Mouse (Mus musculus) CH12.LX (cell line): ENCODE measurements around the gene Lypd6. TPM values are rescaled to one million over a fixed set of nuclear protein-coding genes. Genes with fewer than 3 reads are reported as not detected.

ENCODE experiments used
- DNase-seq: peaks from one replicate; pipeline ENCODE4 v3.0.0-alpha.2; 2013; ENCODE audit errors: extremely low read depth
- H3K27ac ChIP-seq: 2 replicates; pipeline ENCODE4 v1.5.1; 2012; ENCODE audit warnings: low read depth, mild to moderate bottlenecking, control low read depth, moderate library complexity; ENCODE audit not compliant: insufficient read depth
- H3K27me3 ChIP-seq: replicated peaks from 2 replicates; pipeline ENCODE3; 2012; ENCODE audit warnings: inconsistent platforms
- H3K36me3 ChIP-seq, 2 experiments: replicated peaks in 1 of 2; 2 replicates each; pipeline versions ENCODE3 to v1.6.1; 2012; ENCODE audit warnings: inconsistent platforms in 1 of 2, low read length in 1 of 2, mild to moderate bottlenecking in 1 of 2, mixed read lengths in 1 of 2, moderate library complexity in 1 of 2; ENCODE audit not compliant: control insufficient read depth in 1 of 2, insufficient read depth in 1 of 2
- H3K4me1 ChIP-seq, 2 experiments: 2 replicates each; pipeline ENCODE4 v1.6.1; 2012; ENCODE audit warnings: inconsistent platforms in 1 of 2, moderate library complexity in 1 of 2; ENCODE audit not compliant: insufficient read depth in 2 of 2, control insufficient read depth in 1 of 2
- H3K4me2 ChIP-seq: 2 replicates; pipeline ENCODE4 v1.6.1; 2012; ENCODE audit warnings: low read depth, mild to moderate bottlenecking, control low read depth; ENCODE audit not compliant: poor library complexity, insufficient read depth, severe bottlenecking
- H3K4me3 ChIP-seq, 3 experiments: fragments of 150-350 bp in 1 of 3; sonication (generic) in 1 of 3; replicated peaks in 1 of 3; 2 replicates each; pipeline versions ENCODE3 to v1.5.1; 2011 to 2012; ENCODE audit warnings: low read depth in 2 of 3, low read length in 2 of 3, mild to moderate bottlenecking in 2 of 3, moderate library complexity in 2 of 3, control low read depth in 1 of 3, improper control_type of control experiment in 1 of 3, inconsistent platforms in 1 of 3, mixed read lengths in 1 of 3; ENCODE audit not compliant: poor library complexity in 1 of 3
- H3K79me2 ChIP-seq: replicated peaks from 2 replicates; pipeline ENCODE4 v1.6.1; 2012; ENCODE audit warnings: mild to moderate bottlenecking, moderate library complexity; ENCODE audit not compliant: control insufficient read depth, poor library complexity, insufficient read depth, severe bottlenecking; ENCODE audit errors: extremely low read depth
- H3K9ac ChIP-seq: 2 replicates; pipeline ENCODE4 v1.6.1; 2012; ENCODE audit warnings: low read depth, mild to moderate bottlenecking, control low read depth, moderate library complexity; ENCODE audit not compliant: insufficient read depth
- H3K9me3 ChIP-seq: replicated peaks from 2 replicates; pipeline ENCODE3; 2012; ENCODE audit warnings: low read length, inconsistent platforms, mixed read lengths
- BHLHE40 ChIP-seq: IDR thresholded peaks from 2 replicates; pipeline ENCODE4 v1.6.1; 2011; ENCODE audit warnings: mild to moderate bottlenecking, low read depth, low read length, improper control_type of control experiment
- CTCF ChIP-seq, 2 experiments: IDR thresholded peaks in 1 of 2; conservative IDR thresholded peaks in 1 of 2; 2 replicates each; pipeline ENCODE4 v1.5.1; 2011 to 2012; ENCODE audit warnings: low read depth in 2 of 2, low read length in 2 of 2, improper control_type of control experiment in 1 of 2, inconsistent platforms in 1 of 2, mild to moderate bottlenecking in 1 of 2, moderate library complexity in 1 of 2
- E2F4 ChIP-seq: IDR thresholded peaks from 2 replicates; pipeline ENCODE4 v1.6.1; 2011; ENCODE audit warnings: low read depth, low read length, improper control_type of control experiment; ENCODE audit not compliant: insufficient replicate concordance
- ETS1 ChIP-seq: conservative IDR thresholded peaks from 2 replicates; pipeline ENCODE4 v1.6.1; 2012; ENCODE audit warnings: low read depth, mild to moderate bottlenecking, inconsistent platforms, low read length, improper control_type of control experiment, moderate library complexity
- HCFC1 ChIP-seq: IDR thresholded peaks from 2 replicates; pipeline ENCODE4 v1.6.1; 2012; ENCODE audit warnings: low read depth, mild to moderate bottlenecking, inconsistent platforms, low read length, improper control_type of control experiment
- JUND ChIP-seq: conservative IDR thresholded peaks from 2 replicates; pipeline ENCODE4 v1.6.1; 2011; ENCODE audit warnings: low read depth, low read length, improper control_type of control experiment
- MEF2A ChIP-seq: IDR thresholded peaks from 2 replicates; pipeline ENCODE4 v1.6.1; 2014; ENCODE audit warnings: low read depth, mild to moderate bottlenecking, inconsistent platforms, low read length, improper control_type of control experiment, borderline replicate concordance
- MXI1 ChIP-seq: IDR thresholded peaks from 2 replicates; pipeline ENCODE4 v1.6.1; 2011; ENCODE audit warnings: mild to moderate bottlenecking, low read depth, low read length, improper control_type of control experiment
- NELFE ChIP-seq: IDR thresholded peaks from 2 replicates; pipeline ENCODE4 v1.6.1; 2011; ENCODE audit warnings: low read depth, low read length, improper control_type of control experiment
- NRF1 ChIP-seq: IDR thresholded peaks from 2 replicates; pipeline ENCODE4 v1.6.1; 2014; ENCODE audit warnings: low read depth, mild to moderate bottlenecking, inconsistent platforms, low read length, improper control_type of control experiment, moderate library complexity
- PAX5 ChIP-seq: IDR thresholded peaks from 2 replicates; pipeline ENCODE4 v1.6.1; 2012; ENCODE audit warnings: low read length, inconsistent platforms, mixed read lengths
- POLR2AphosphoS2 ChIP-seq: IDR thresholded peaks from 2 replicates; pipeline ENCODE4 v1.6.1; 2011; ENCODE audit warnings: low read depth, low read length, improper control_type of control experiment
- RCOR1 ChIP-seq: conservative IDR thresholded peaks from 2 replicates; pipeline ENCODE4 v1.6.1; 2012; ENCODE audit warnings: low read depth, mild to moderate bottlenecking, inconsistent platforms, low read length, improper control_type of control experiment
- SIN3A ChIP-seq: IDR thresholded peaks from 2 replicates; pipeline ENCODE4 v1.6.1; 2012; ENCODE audit warnings: low read length, improper control_type of control experiment, inconsistent platforms
- UBTF ChIP-seq: IDR thresholded peaks from 2 replicates; pipeline ENCODE4 v1.6.1; 2012; ENCODE audit warnings: low read depth, mild to moderate bottlenecking, inconsistent platforms, low read length, improper control_type of control experiment, moderate library complexity
- USF1 ChIP-seq: IDR thresholded peaks from 2 replicates; pipeline ENCODE4 v1.6.1; 2014; ENCODE audit warnings: low read depth, mild to moderate bottlenecking, inconsistent platforms, low read length, improper control_type of control experiment
- USF2 ChIP-seq: conservative IDR thresholded peaks from 2 replicates; pipeline ENCODE4 v1.6.1; 2011; ENCODE audit warnings: low read depth, low read length, improper control_type of control experiment
- ZC3H11A ChIP-seq: IDR thresholded peaks from 2 replicates; pipeline ENCODE4 v1.6.1; 2012; ENCODE audit warnings: low read depth, mild to moderate bottlenecking, inconsistent platforms, low read length, improper control_type of control experiment
- ZKSCAN1 ChIP-seq: IDR thresholded peaks from 2 replicates; pipeline ENCODE4 v1.6.1; 2012; ENCODE audit warnings: low read depth, inconsistent platforms, low read length, improper control_type of control experiment, borderline replicate concordance
- ZNF384 ChIP-seq: IDR thresholded peaks from 2 replicates; pipeline ENCODE4 v1.6.1; 2012; ENCODE audit warnings: low read depth, low read length, improper control_type of control experiment, inconsistent platforms
- dilution Hi-C: fragments of 300-500 bp; cut with MboI; formaldehyde crosslinking; loops from 2 replicates; pipeline ENCODE4 v1.14.3; 2020; ENCODE audit warnings: low sequenced_read_pairs; ENCODE audit not compliant: extremely low pct_unique_long_range_greater_than_20kb, extremely low pct_ligation_motif_present
- in situ Hi-C: fragments of 300-500 bp; cut with MboI; formaldehyde crosslinking; loops from 3 replicates; pipeline ENCODE4 v1.14.3; 2019; ENCODE audit warnings: low sequenced_read_pairs, low pct_ligation_motif_present, low pct_unique_long_range_greater_than_20kb, mixed read lengths
- polyA plus RNA-seq: library from polyadenylated mRNA; unstranded; fragments of >175 nt; gene quantifications from 2 replicates; pipeline ENCODE4 v1.2.1, GENCODE M21; 2012; ENCODE audit warnings: low read depth; ENCODE audit not compliant: insufficient read length
- total RNA-seq, 2 experiments: library from RNA; depleted of rRNA; stranded (reverse); fragments of 300-350 nt in 1 of 2; fragments of >200 nt in 1 of 2; gene quantifications; 2 replicates each; pipeline ENCODE4 v1.2.3; 2012 to 2014

The Lypd6 gene
- total and polyA plus RNA-seq, 3 experiments: not detected

- dilution Hi-C loops: no loop called here
- no peaks in the 10 kb centered on the region for H3K9me3 ChIP-seq
- H3K27ac ChIP-seq: no peak overlapping the region
- H3K4me1 ChIP-seq: peaks cover 3 to 15% of the 10 kb centered on the region in 2 experiments; a peak in 2 of 4 replicates
- no peak for TF ChIP-seq NELFE
- TF ChIP-seq RCOR1: no peak
- TF ChIP-seq HCFC1: no peak
- no peak for TF ChIP-seq PAX5
- TF ChIP-seq JUND: no peak
- TF ChIP-seq, all 38 proteins: peak for 0
- Histone ChIP-seq H3K79me2 (no peaks in the 10 kb centered on the region), H3K27me3 (no peaks in the 10 kb centered on the region), H3K36me3 (no peaks in the 10 kb centered on the region), H3K9ac (no peak overlapping the region), H3K4me2 (no peak overlapping the region), H3K4me3 (no peak overlapping the region)
- DNase-seq: peak; percentile 40
- in situ Hi-C loops: no loop called here
Observed at GRCm38 (mm10) chr2:50112427-50112826, 46.2 kb downstream of the Lypd6 start.

GRCm38 (mm10) chr2:50119101-50119500 lies 52.9 kb downstream of the Lypd6 start:
- dilution Hi-C loops: no loop called here
- in situ Hi-C loops: no loop called here
- H3K9ac ChIP-seq: no peak overlapping the region
- no peak overlapping the region for H3K4me2 ChIP-seq
- H3K4me1 ChIP-seq: no peaks in the 10 kb centered on the region
- H3K27me3 ChIP-seq: no peaks in the 10 kb centered on the region
- no peaks in the 10 kb centered on the region for H3K9me3 ChIP-seq
- H3K79me2 ChIP-seq: no peaks in the 10 kb centered on the region
- TF ChIP-seq ZKSCAN1 (no peak), SIN3A (no peak), HCFC1 (no peak), MEF2A (no peak), MXI1 (no peak), UBTF (no peak), NRF1 (no peak), ZNF384 (no peak), USF1 (no peak), POLR2AphosphoS2 (no peak), USF2 (no peak), CTCF (conservative IDR thresholded peaks at IDR 0.05 in 1 of 2, IDR thresholded peaks at IDR 0.05 in 1 of 2; ENCODE audit: low read depth in 2 of 2, low read length in 2 of 2) (no peak), BHLHE40 (no peak), JUND (no peak), E2F4 (no peak), ZC3H11A (no peak), ETS1 (no peak)
- TF ChIP-seq, all 38 proteins: peak for 0
- Histone ChIP-seq H3K27ac (no peak overlapping the region), H3K36me3 (no peaks in the 10 kb centered on the region), H3K4me3 (no peak overlapping the region)
- no peak for DNase-seq
